Mouse (Mus musculus) left cerebral cortex, postnatal 36 days (tissue): ENCODE data around the gene Hist1h2br. TPM values are rescaled to one million over a fixed set of nuclear protein-coding genes. Genes with fewer than 3 reads are reported as not detected.

ENCODE experiments used
- microRNA-seq: library from miRNA; unstranded; fragments of <30 nt; microRNA quantifications from one replicate; pipeline ENCODE4 v1.2.0, GENCODE M21; 2022
- total RNA-seq, 2 experiments: library from RNA; stranded (reverse); gene quantifications; 2 replicates each; pipeline ENCODE4 v1.2.3; 2021

Hist1h2br gene
- total RNA-seq, 2 experiments from 2014 or later = 35.5 to 38.8 TPM

Small RNA genes within 50 kb of the gene (microRNA-seq; reads per million reads assigned to microRNA genes)
- gene Gm19658 (not detected), gene Gm44346 (not detected), gene Gm44466 (not detected)

Other genes starting within 250 kb of the Hist1h2br start
- not detected for gene Olfr1362, start 219.7 kb upstream of the Hist1h2br start, total RNA-seq
- not detected for gene Olfr11, start 191.2 kb upstream of the Hist1h2br start, total RNA-seq
- not detected for gene Olfr1361, start 170.4 kb upstream of the Hist1h2br start, total RNA-seq
- not detected for gene Olfr1360, start 156.3 kb upstream of the Hist1h2br start, total RNA-seq
- not detected for gene Olfr1359, start 135.6 kb upstream of the Hist1h2br start, total RNA-seq
- gene Hist1h2bl, start 117.6 kb upstream of the Hist1h2br start, total RNA-seq = 10 to 100 TPM; 25.8 to 35.2 TPM
- gene Hist1h2ai, start 117.3 kb upstream of the Hist1h2br start, total RNA-seq = 10 to 100 TPM; 26.5 to 66.3 TPM
- 10 to 100 TPM; 73.2 to 76.4 TPM for gene Hist1h3h, start 116.1 kb upstream of the Hist1h2br start, total RNA-seq
- 1 to 10 TPM; 4.0 to 5.5 TPM for gene Hist1h2bm, start 111.7 kb upstream of the Hist1h2br start, total RNA-seq
- 10 to 100 TPM; 16.7 to 20.3 TPM for gene Hist1h4j, start 98.7 kb upstream of the Hist1h2br start, total RNA-seq
- gene Hist1h4k, start 83.2 kb upstream of the Hist1h2br start, total RNA-seq = 100 to 1,000 TPM; 409 to 465 TPM
- 10 to 100 TPM; 14.8 to 15.0 TPM for gene Hist1h2ak, start 79.9 kb upstream of the Hist1h2br start, total RNA-seq
- 10 to 100 TPM in 1 of 2 experiments, 1 to 10 TPM in 1; 8.2 to 10.1 TPM for gene Hist1h2bn, start 79.6 kb upstream of the Hist1h2br start, total RNA-seq
- gene Hist1h1b, start 53.1 kb upstream of the Hist1h2br start, total RNA-seq = 10 to 100 TPM in 1 of 2 experiments, 1 to 10 TPM in 1; 8.2 to 10.1 TPM
- gene Hist1h3i, start 50.4 kb upstream of the Hist1h2br start, total RNA-seq = 10 to 100 TPM; 55.4 to 73.3 TPM
- not detected for gene Hist1h2an, start 46.5 kb upstream of the Hist1h2br start, total RNA-seq
- 1 to 10 TPM; 8.0 to 8.4 TPM for gene Hist1h2bp, start 46.3 kb upstream of the Hist1h2br start, total RNA-seq
- 10 to 100 TPM; 36.0 to 39.3 TPM for gene Hist1h2bq, start 23.5 kb upstream of the Hist1h2br start, total RNA-seq
- 10 to 100 TPM; 12.4 to 22.5 TPM for gene Hist1h2ao, start 23.3 kb upstream of the Hist1h2br start, total RNA-seq
- gene Hist1h4m, start 22.0 kb upstream of the Hist1h2br start, total RNA-seq = 100 to 1,000 TPM; 258 to 294 TPM
- gene Hist1h4n, start 1.5 kb upstream of the Hist1h2br start, total RNA-seq = 10 to 100 TPM; 21.3 to 23.4 TPM
- gene Hist1h2ap, start 236 bp upstream of the Hist1h2br start, total RNA-seq = 10 to 100 TPM; 20.2 to 20.7 TPM
- 1 to 10 TPM; 3.7 to 4.2 TPM for gene Zfp184, start 111.4 kb downstream of the Hist1h2br start, total RNA-seq
- gene Pom121l2, start 147.5 kb downstream of the Hist1h2br start, total RNA-seq = not detected
- gene Prss16, start 176.0 kb downstream of the Hist1h2br start, total RNA-seq = 1 to 10 TPM in 1 of 2 experiments, under 1 TPM in 1; 0.34 to 1.1 TPM
- gene Hist1h2ah, start 201.8 kb downstream of the Hist1h2br start, total RNA-seq = 10 to 100 TPM; 24.6 to 42.5 TPM
- gene Hist1h2bk, start 202.1 kb downstream of the Hist1h2br start, total RNA-seq = 10 to 100 TPM; 13.0 to 13.3 TPM
- 10 to 100 TPM; 65.2 to 73.2 TPM for gene Hist1h4i, start 207.6 kb downstream of the Hist1h2br start, total RNA-seq
- 10 to 100 TPM in 1 of 2 experiments, 1 to 10 TPM in 1; 8.3 to 11.2 TPM for gene Hist1h2ag, start 209.2 kb downstream of the Hist1h2br start, total RNA-seq
- gene Hist1h2bj, start 209.5 kb downstream of the Hist1h2br start, total RNA-seq = 10 to 100 TPM; 11.8 to 12.9 TPM